Mouse (Mus musculus): ENCODE measurements around the gene Aplp1.

Gene Aplp1

DNA sequence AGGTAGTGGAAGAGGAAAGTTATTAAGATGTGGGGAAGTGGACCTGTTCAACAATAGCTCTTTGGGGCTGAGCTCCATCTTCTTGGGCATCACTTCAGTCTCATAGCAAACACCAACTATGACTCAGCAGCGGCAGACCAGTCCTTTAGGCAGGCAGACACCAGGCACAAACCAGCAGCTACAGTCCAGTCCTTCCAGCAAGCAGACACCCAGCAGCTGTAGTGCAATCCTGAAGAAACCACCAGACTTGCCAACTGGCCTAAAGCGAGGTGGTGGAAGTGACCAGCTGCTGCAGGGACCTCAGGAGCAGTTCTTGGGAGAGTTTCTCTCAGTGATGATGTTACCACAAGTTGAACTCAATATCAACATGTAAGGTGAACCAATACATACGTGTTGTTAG, 36.7 kb downstream of the Aplp1 start:
- DNase-seq, result no peak

- DNase-seq, result no peak
Measured at GRCm38 (mm10) chr7:30402343-30402742, 43.0 kb downstream of the Aplp1 start.

GRCm38 (mm10) chr7:30399671-30400070, 45.7 kb downstream of the Aplp1 start:
- no peak for DNase-seq

- DNase-seq, result no peak
Measured at GRCm38 (mm10) chr7:30394871-30395270, 50.5 kb downstream of the Aplp1 start.

DNA sequence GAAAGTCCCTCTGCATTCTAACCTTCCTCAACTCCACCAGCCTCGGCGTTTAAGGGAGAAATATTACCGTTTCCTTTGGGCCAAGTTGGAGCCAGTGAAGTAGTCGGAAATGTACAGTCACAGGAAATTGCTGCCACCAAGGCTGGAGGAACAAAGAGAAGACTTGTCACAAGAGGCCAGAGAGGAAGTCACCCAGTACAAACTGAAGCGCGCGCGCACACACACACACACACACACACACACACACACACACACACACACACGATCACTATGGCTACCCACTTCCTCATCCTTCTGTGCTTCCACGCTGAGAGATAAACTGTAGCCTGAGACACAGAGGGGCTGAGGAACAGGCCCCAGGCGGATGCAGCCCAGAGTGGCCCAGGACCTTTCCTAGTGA, 51.0 kb downstream of the Aplp1 start:
- no peak for DNase-seq

DNA sequence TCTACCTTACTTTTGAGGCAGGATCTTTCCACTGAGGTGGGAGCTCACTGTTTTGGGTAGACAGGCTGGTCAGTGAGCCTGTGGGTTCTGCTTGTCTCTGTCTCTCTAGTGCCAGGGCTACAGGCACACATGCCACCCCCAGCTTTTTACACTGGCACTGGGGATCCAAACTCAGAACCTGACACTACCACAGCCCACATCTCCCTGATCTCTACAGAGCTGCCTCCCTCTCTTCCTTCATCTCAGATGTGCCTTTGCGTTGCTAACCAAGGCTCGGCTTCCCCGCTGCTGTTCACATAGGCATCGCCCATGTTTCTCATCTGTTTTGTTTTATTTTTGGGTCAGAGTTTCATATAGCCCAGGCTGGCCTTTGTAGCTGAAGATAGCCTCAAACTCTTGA, 51.7 kb downstream of the Aplp1 start:
- DNase-seq, result no peak

DNA sequence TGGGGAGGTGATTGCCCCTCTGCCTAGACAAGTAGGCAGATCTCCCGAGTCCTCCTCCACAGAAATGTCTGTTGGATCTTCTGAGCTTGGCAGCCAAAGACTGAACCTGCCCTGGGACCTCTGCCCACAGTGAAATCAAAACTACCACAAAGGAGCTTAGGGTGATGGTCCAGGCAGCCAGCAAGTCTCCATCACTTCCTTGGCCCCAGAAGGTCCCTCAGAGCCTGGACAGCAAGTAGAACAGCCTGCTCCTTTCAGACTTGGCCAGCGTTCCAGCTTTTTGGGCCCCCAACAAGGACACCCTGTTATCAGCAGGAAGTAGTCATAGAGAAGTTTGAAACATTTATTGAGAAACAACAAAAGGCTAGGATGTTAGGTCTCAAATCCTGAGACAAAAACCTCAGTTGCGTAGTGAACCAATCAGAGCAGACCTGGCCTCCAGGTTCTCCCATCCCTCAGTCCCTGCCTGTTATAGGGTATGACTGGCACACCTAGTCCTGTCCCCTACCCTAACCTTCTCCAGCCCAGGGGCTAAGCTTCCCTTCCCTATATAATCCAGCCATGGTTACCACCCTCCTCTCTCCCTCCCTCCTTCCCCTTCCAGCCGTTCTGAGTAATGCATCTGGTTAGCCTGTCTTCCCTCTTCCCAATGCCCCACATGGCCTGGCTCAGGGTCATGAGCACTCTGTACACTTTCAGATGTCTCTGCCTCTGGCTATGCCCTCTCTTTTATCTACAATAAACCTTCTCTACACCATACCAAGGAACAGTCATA, 52.4 kb downstream of the Aplp1 start:
- DNase-seq, result no peak

Data from right cerebral cortex, postnatal 4 days (tissue).